8 mouse cellular contexts compared by ENCODE assay signal in the genomic region with DNA sequence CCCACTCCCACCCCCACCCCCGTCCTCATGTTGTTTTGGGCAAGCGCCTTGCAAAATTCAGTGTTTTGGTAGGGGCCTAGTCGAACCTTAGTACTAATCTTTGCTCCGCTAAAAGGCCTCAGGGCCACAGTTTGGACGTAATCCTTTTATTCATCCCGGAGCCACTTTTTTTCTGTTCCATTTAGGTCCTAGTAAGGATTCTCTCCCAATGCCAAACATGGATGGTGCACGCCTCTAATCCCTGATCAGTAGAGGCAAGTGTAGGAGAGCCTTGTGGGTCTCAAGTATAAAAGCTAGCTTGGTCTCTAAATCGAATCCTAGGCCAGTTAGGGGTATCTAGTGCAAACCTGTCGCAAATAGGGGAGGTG. TPM values are rescaled to one million over a fixed set of nuclear protein-coding genes. Genes with fewer than 3 reads are reported as not detected.
A peak's percentile ranks its signal among the peaks of the same experiment; 100 is the strongest.
DNase-seq lines count a peak whose midpoint lies in the region; ATAC-seq lines count a peak whose summit lies in the region.

No protein-coding gene starts in this region.

- H3K4me1 ChIP-seq in hindbrain, embryonic 15.5 days (replicated peaks): peaks cover 24% of the 10 kb centered on the region
- H3K4me1 ChIP-seq in midbrain, embryonic 14.5 days (ENCODE audit: control insufficient read depth, insufficient read depth, low read length): peaks cover 18% of the 10 kb centered on the region

- H3K27ac ChIP-seq in hindbrain, embryonic 15.5 days (replicated peaks): peak overlapping the region; percentile 91
- H3K27ac ChIP-seq in midbrain, embryonic 14.5 days (replicated peaks; ENCODE audit: low read depth, low read length): peak overlapping the region; percentile 94

- no peaks in the 10 kb centered on the region for H3K9me3 ChIP-seq in hindbrain, embryonic 15.5 days
- H3K9me3 ChIP-seq in midbrain, embryonic 14.5 days (ENCODE audit: control insufficient read depth, low read length): no peaks in the 10 kb centered on the region

- ATAC-seq in hindbrain, embryonic 15.5 days (ENCODE audit: low FRiP score, low read depth): no peak
- ATAC-seq in midbrain, embryonic 14.5 days (ENCODE audit: low FRiP score, low TSS enrichment): 0 out of 2 replicates have a peak, but pooled peaks have one; percentile 0

- 0 out of 2 replicates have a peak, but pooled peaks cover 3% of the 10 kb centered on the region for H3K36me3 ChIP-seq in hindbrain, embryonic 15.5 days
- H3K36me3 ChIP-seq in midbrain, embryonic 14.5 days (ENCODE audit: control insufficient read depth, insufficient read depth, low read length): no peaks in the 10 kb centered on the region

- H3K27me3 ChIP-seq in hindbrain, embryonic 15.5 days: no peaks in the 10 kb centered on the region
- no peaks in the 10 kb centered on the region for H3K27me3 ChIP-seq in midbrain, embryonic 14.5 days (ENCODE audit: control insufficient read depth, insufficient read depth, low read length)

- peak; percentile 21 for DNase-seq in embryo, embryonic 10 days (ENCODE audit: low spot score)
- no peak for DNase-seq in embryo, embryonic 11 days
- DNase-seq in spleen, adult 12 weeks (ENCODE audit: low spot score): peak; percentile 1
- no peak for DNase-seq in spleen, postnatal 14 days (ENCODE audit: low spot score in 2 of 2)
- DNase-seq in midbrain, embryonic 14.5 days: no peak
- no peak for DNase-seq in layer of hippocampus, adult 9-11 months
- no peak for DNase-seq in layer of hippocampus, adult 9-10 months (ENCODE audit: low spot score)

- WGBS in hindbrain, embryonic 15.5 days: 4% methylated on average over 9 of the region's 9 CpGs
- 3% methylated on average over 9 of the region's 9 CpGs for WGBS in midbrain, embryonic 14.5 days

- peak overlapping the region; percentile 52 for H3K9ac ChIP-seq in hindbrain, embryonic 15.5 days
- peak overlapping the region; percentile 63 for H3K9ac ChIP-seq in midbrain, embryonic 14.5 days (replicated peaks; ENCODE audit: low read length)

- H3K4me3 ChIP-seq in hindbrain, embryonic 15.5 days: peak overlapping the region; percentile 93
- H3K4me3 ChIP-seq in midbrain, embryonic 14.5 days (replicated peaks; ENCODE audit: low read depth, low read length): peak overlapping the region; percentile 98

- H3K4me2 ChIP-seq in hindbrain, embryonic 15.5 days: peak overlapping the region; percentile 60
- H3K4me2 ChIP-seq in midbrain, embryonic 14.5 days (ENCODE audit: low read length): peak overlapping the region; percentile 67

RNA-seq across cellular contexts. Expression of a gene that starts 0.9 kb away (rescaled TPM):
- 45.4 and 46.7 TPM in 2 replicates for polyA plus RNA-seq in hindbrain, embryonic 15.5 days (2015; fragmentation: Nextera tagmentation; extraction: Ambion mirVana)
- polyA plus RNA-seq in midbrain, embryonic 14.5 days (2014; fragmentation: Nextera tagmentation; extraction: Ambion mirVana): 45.2 and 79.8 TPM in 2 replicates

Comparison
In these comparisons a context has a peak if more than half of its experiments do, and no peak if none do; other contexts are left out.
1. DNase-seq: peak in embryo, embryonic 10 days (single experiment) and spleen, adult 12 weeks (single experiment); none in embryo, embryonic 11 days (single experiment), spleen, postnatal 14 days (0 of 2), midbrain, embryonic 14.5 days (single experiment), layer of hippocampus, adult 9-11 months (single experiment) and layer of hippocampus, adult 9-10 months (single experiment).